Mouse (Mus musculus) embryonic facial prominence, embryonic 11.5 days (tissue): ENCODE measurements at regions not wholly inside any gene's neighbourhood (a gene's known extent, or its start where the extent isn't known, plus 50 kb on each side); places are given as distances from the start of the nearest gene placed in this dataset.

Experiments used
- ATAC-seq: fragments of 200-750 bp; cut with Nextera tagmentation; replicated peaks from 2 replicates; pipeline ENCODE4 v1.8.0; 2017; ENCODE audit warnings: low read depth; ENCODE audit not compliant: insufficient number of reproducible peaks, low FRiP score, low TSS enrichment
- DNase-seq: peaks from one replicate; pipeline ENCODE4 v3.0.0-alpha.2; 2015; ENCODE audit warnings: low spot score
- H3K27ac ChIP-seq: fragments of 300-500 bp; sonication (generic); replicated peaks from 2 replicates; pipeline ENCODE4 v1.5.1; 2014; ENCODE audit warnings: mild to moderate bottlenecking, low read depth, low read length, control low read depth
- H3K27me3 ChIP-seq: fragments of 300-500 bp; sonication (generic); 2 replicates; pipeline ENCODE4 v1.6.1; 2014; ENCODE audit warnings: mild to moderate bottlenecking, low read length, moderate library complexity, mixed read lengths; ENCODE audit not compliant: control insufficient read depth, insufficient read depth
- H3K36me3 ChIP-seq: fragments of 300-500 bp; sonication (generic); replicated peaks from 2 replicates; pipeline ENCODE4 v1.6.1; 2014; ENCODE audit warnings: low read depth, mild to moderate bottlenecking, low read length, moderate library complexity, mixed read lengths; ENCODE audit not compliant: control insufficient read depth, insufficient read depth
- H3K4me1 ChIP-seq: fragments of 300-500 bp; sonication (generic); 2 replicates; pipeline ENCODE4 v1.6.1; 2014; ENCODE audit warnings: low read length, mixed read lengths; ENCODE audit not compliant: control insufficient read depth, insufficient read depth
- H3K4me2 ChIP-seq: fragments of 300-500 bp; sonication (generic); 2 replicates; pipeline ENCODE4 v1.6.1; 2014; ENCODE audit warnings: low read depth, mild to moderate bottlenecking, control low read depth, low read length, moderate library complexity
- H3K4me3 ChIP-seq: fragments of 300-500 bp; sonication (generic); 2 replicates; pipeline ENCODE4 v1.5.1; 2014; ENCODE audit warnings: low read depth, low read length, control low read depth
- H3K9ac ChIP-seq: fragments of 300-500 bp; sonication (generic); replicated peaks from 2 replicates; pipeline ENCODE4 v1.6.1; 2014; ENCODE audit warnings: mild to moderate bottlenecking, control low read depth, low read length
- H3K9me3 ChIP-seq: fragments of 300-500 bp; sonication (generic); replicated peaks from 2 replicates; pipeline ENCODE4 v1.6.1; 2016; ENCODE audit warnings: mild to moderate bottlenecking, low read length, inconsistent platforms, mixed read lengths; ENCODE audit not compliant: control insufficient read depth
- WGBS: fragments of 180-500 bp; shearing (Covaris S2); extraction: QIAGEN DNeasy Blood & Tissue Kit; methylation state at CpG from one replicate; pipeline ENCODE4 v1.1.7; 2014; 5-methylcytosine and 5-hydroxymethylcytosine counted together

DNA sequence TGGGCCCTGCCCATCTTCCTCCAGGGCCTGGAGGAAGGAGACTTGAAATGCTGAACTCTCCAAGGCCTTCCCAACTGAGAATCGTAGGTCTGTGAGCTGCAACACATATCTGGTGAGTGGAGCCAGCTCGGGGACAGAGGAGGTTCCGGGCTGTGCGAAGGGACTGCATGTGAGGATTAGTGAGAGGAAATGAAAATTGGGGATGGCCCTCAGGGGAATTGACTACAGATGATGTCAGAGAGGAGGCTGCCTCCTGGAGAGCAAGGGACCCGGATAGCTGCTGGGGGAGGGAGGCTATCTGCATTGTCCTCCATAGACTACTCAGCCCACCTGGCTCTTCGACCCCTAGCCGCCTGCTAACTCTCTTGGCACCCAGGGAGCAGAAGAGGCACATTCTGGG, 65.2 kb downstream of the Efnb1 start:
- Histone ChIP-seq H3K36me3 (no peaks in the 10 kb centered on the region), H3K9me3 (no peaks in the 10 kb centered on the region), H3K27ac (no peak overlapping the region), H3K4me2 (no peak overlapping the region), H3K9ac (no peak overlapping the region), H3K4me3 (no peak overlapping the region), H3K4me1 (no peaks in the 10 kb centered on the region), H3K27me3 (peaks cover 4% of the 10 kb centered on the region; the same call in 1 of the 2 replicates)
- ATAC-seq: no peak
- 64% methylated on average over 7 of the region's 7 CpGs for WGBS
- DNase-seq: no peak

- no peak for DNase-seq
- Histone ChIP-seq H3K27me3 (peaks cover 2% of the 10 kb centered on the region; the same call in 1 of the 2 replicates), H3K27ac (peak overlapping the region; percentile 85), H3K9me3 (no peaks in the 10 kb centered on the region), H3K4me1 (no peaks in the 10 kb centered on the region), H3K4me2 (no peak overlapping the region), H3K9ac (peak overlapping the region; percentile 30), H3K36me3 (no peaks in the 10 kb centered on the region), H3K4me3 (no peak overlapping the region)
- 54% methylated on average over 5 of the region's 5 CpGs for WGBS
- no peak for ATAC-seq
Observed at GRCm38 (mm10) chrX:99199669-99200068, 63.7 kb downstream of the Efnb1 start.

DNA sequence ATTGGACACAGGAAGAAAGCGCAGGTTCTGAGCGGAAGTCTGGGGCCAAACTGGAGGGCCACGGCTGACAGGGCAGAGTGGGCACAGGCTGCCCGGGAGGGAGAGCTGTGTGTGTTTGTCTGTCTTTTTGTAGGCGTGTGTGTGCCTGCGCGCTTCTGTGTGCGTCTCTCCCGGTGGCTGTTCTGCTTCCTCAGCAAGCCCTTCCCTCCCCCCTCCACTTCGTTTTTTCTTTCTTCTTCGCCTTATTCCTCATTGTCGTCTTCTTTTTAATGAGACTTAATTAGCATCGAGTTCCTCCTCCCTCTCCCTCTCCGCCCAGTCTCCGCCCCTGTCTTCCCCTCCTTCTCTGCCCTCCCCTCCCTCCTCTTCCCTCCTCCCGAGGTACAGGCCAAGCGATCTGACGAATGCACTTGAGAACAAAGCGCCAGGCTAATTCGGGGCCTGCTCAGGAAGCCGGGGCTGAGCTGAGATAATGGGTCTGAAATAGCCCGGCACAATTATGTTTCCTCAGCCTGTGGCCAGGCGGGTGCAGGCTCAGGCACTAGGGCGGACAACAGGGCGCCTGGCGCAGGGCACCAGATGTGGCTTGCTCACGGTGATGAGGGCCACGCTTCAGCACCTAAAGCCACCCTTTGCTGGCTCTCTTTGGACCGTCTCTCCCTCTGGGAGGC, 63.2 kb downstream of the Efnb1 start:
- Histone ChIP-seq H3K4me3 (no peak overlapping the region), H3K27ac (peak overlapping the region; percentile 85), H3K27me3 (peaks cover 2% of the 10 kb centered on the region; the same call in 1 of the 2 replicates), H3K9ac (peak overlapping the region; percentile 30), H3K4me2 (peak overlapping the region; percentile 23), H3K4me1 (no peaks in the 10 kb centered on the region), H3K36me3 (no peaks in the 10 kb centered on the region), H3K9me3 (no peaks in the 10 kb centered on the region)
- peak; percentile 82 for DNase-seq
- ATAC-seq: peak; percentile 67
- WGBS: 24% methylated on average over 29 of the region's 29 CpGs
